Comparison of ENCODE assay signal across 9 mouse cellular contexts in genomic region chr13:64416955-64417601, GRCm38 (mm10). TPM values are rescaled to one million over a fixed set of nuclear protein-coding genes. Genes with fewer than 3 reads are reported as not detected.
DNase-seq lines count a peak whose midpoint lies in the region; ATAC-seq and TF ChIP-seq lines count a peak whose summit lies in the region.
"Had no signal": no experiment of that assay in that cellular context is flagged by ENCODE, and none has a peak within 500 bp of the region (broad histone marks: within the 10 kb centered on the region; RNA-seq: fewer than 3 reads in every experiment).

No protein-coding gene starts in this region.

- ATAC-seq in midbrain, postnatal 0 days (ENCODE audit: low FRiP score), result no peak
- ATAC-seq in midbrain, embryonic 11.5 days (ENCODE audit: low FRiP score), result no peak
- peak; percentile 94 for ATAC-seq in kidney, postnatal 0 days (replicated peaks; ENCODE audit: low FRiP score, low read depth)

- H3K27me3 ChIP-seq in midbrain, postnatal 0 days (ENCODE audit: insufficient read depth, low read length), result no peaks in the 10 kb centered on the region
- H3K27me3 ChIP-seq in midbrain, embryonic 11.5 days (ENCODE audit: control insufficient read depth, insufficient read depth, low read length), result no peaks in the 10 kb centered on the region
- no peaks in the 10 kb centered on the region for H3K27me3 ChIP-seq in kidney, postnatal 0 days (ENCODE audit: insufficient read depth, low read length)
- H3K27me3 ChIP-seq: liver, embryonic 13.5 days had no signal

- no peaks in the 10 kb centered on the region for H3K9me3 ChIP-seq in midbrain, postnatal 0 days (ENCODE audit: low read length)
- H3K9me3 ChIP-seq in midbrain, embryonic 11.5 days (ENCODE audit: control insufficient read depth, low read length), result no peaks in the 10 kb centered on the region
- H3K9me3 ChIP-seq in kidney, postnatal 0 days (replicated peaks; ENCODE audit: low read length), result no peaks in the 10 kb centered on the region
- H3K9me3 ChIP-seq: liver, embryonic 13.5 days had no signal

- DNase-seq in midbrain, postnatal 0 days (ENCODE audit: low spot score), result peak; percentile 31
- no peak for DNase-seq in midbrain, embryonic 11.5 days (ENCODE audit: low spot score, missing footprints)
- peak; percentile 74 to 75 for DNase-seq in heart, postnatal 10 days
- DNase-seq in kidney, postnatal 0 days (ENCODE audit: low spot score), result peak; percentile 60
- DNase-seq in testis, postnatal 10 days (ENCODE audit: low spot score), result peak; percentile 65
- DNase-seq in left cerebral cortex, adult 9 months (ENCODE audit: low spot score in 2 of 2), result no peak
- no peak for DNase-seq in embryo, embryonic 10 days (ENCODE audit: low spot score)
- DNase-seq: liver, embryonic 13.5 days; thymus, postnatal 36 days had no signal

- no peak overlapping the region for H3K9ac ChIP-seq in midbrain, postnatal 0 days (replicated peaks; ENCODE audit: low read length, poor library complexity, severe bottlenecking)
- H3K9ac ChIP-seq in midbrain, embryonic 11.5 days (ENCODE audit: low read length), result no peak overlapping the region
- H3K9ac ChIP-seq in kidney, postnatal 0 days (ENCODE audit: low read depth, low read length), result no peak overlapping the region
- H3K9ac ChIP-seq: liver, embryonic 13.5 days had no signal

- H3K4me1 ChIP-seq in midbrain, postnatal 0 days (ENCODE audit: insufficient read depth, low read length), result no peaks in the 10 kb centered on the region
- no peaks in the 10 kb centered on the region for H3K4me1 ChIP-seq in midbrain, embryonic 11.5 days (ENCODE audit: control insufficient read depth, insufficient read depth, low read length)
- no peaks in the 10 kb centered on the region for H3K4me1 ChIP-seq in kidney, postnatal 0 days (replicated peaks; ENCODE audit: insufficient read depth, low read length)

- H3K27ac ChIP-seq in midbrain, postnatal 0 days (ENCODE audit: low read depth, low read length), result no peak overlapping the region
- H3K27ac ChIP-seq in midbrain, embryonic 11.5 days (ENCODE audit: low read depth, low read length), result no peak overlapping the region
- H3K27ac ChIP-seq in kidney, postnatal 0 days, result peak overlapping the region; percentile 76
- H3K27ac ChIP-seq: liver, embryonic 13.5 days had no signal

- 73% methylated on average over 5 of the region's 5 CpGs for WGBS in midbrain, postnatal 0 days
- 70% methylated on average over 5 of the region's 5 CpGs for WGBS in midbrain, embryonic 11.5 days
- WGBS in kidney, postnatal 0 days, result 13% methylated on average over 5 of the region's 5 CpGs

- TF ChIP-seq CTCF in midbrain, postnatal 0 days (IDR thresholded peaks at IDR 0.05), result no peak
- TF ChIP-seq CTCF in kidney, postnatal 0 days (IDR thresholded peaks at IDR 0.05; ENCODE audit: low read depth), result no peak

- intact Hi-C loops in heart, postnatal 10 days (cut with DNase I), result no loop called here

- no peaks in the 10 kb centered on the region for H3K36me3 ChIP-seq in midbrain, postnatal 0 days (ENCODE audit: insufficient read depth, low read length)
- no peaks in the 10 kb centered on the region for H3K36me3 ChIP-seq in midbrain, embryonic 11.5 days (ENCODE audit: control insufficient read depth, insufficient read depth, low read length)
- H3K36me3 ChIP-seq in kidney, postnatal 0 days (ENCODE audit: insufficient read depth, low read length), result no peaks in the 10 kb centered on the region
- H3K36me3 ChIP-seq: liver, embryonic 13.5 days had no signal

- no peak overlapping the region for H3K4me3 ChIP-seq in midbrain, postnatal 0 days (ENCODE audit: low read depth, low read length)
- H3K4me3 ChIP-seq in midbrain, embryonic 11.5 days (ENCODE audit: low read depth, low read length), result no peak overlapping the region
- no peak overlapping the region for H3K4me3 ChIP-seq in kidney, postnatal 0 days (replicated peaks; ENCODE audit: low read depth, low read length)
- H3K4me3 ChIP-seq: liver, embryonic 13.5 days had no signal

- no peak overlapping the region for H3K4me2 ChIP-seq in midbrain, postnatal 0 days (ENCODE audit: low read depth, low read length, poor library complexity, severe bottlenecking)
- no peak overlapping the region for H3K4me2 ChIP-seq in midbrain, embryonic 11.5 days
- no peak overlapping the region for H3K4me2 ChIP-seq in kidney, postnatal 0 days (ENCODE audit: low read length)
- H3K4me2 ChIP-seq: liver, embryonic 13.5 days had no signal

RNA-seq across cellular contexts. Expression of gene Cdk20, which starts 15.0 kb away (rescaled TPM):
- 30.0 and 34.2 TPM in 2 replicates for total RNA-seq in midbrain, postnatal 0 days (2014; rRNA removed)
- polyA plus RNA-seq in midbrain, postnatal 0 days (2015; fragmentation: Nextera tagmentation; extraction: Ambion mirVana), result 25.5 and 26.6 TPM in 2 replicates
- 7.1 and 8.6 TPM in 2 replicates for polyA plus RNA-seq in midbrain, embryonic 11.5 days (2014; fragmentation: Nextera tagmentation; extraction: Ambion mirVana)
- total RNA-seq in heart, postnatal 10 days (2021), result 1 to 10 TPM; 3.3 TPM
- polyA plus RNA-seq in kidney, postnatal 0 days (2015; fragmentation: Nextera tagmentation; extraction: Ambion mirVana), result 6.6 and 8.1 TPM in 2 replicates

RNA-seq across cellular contexts. Expression of gene Ctsl, which starts 46.4 kb away (rescaled TPM):
- 185 and 214 TPM in 2 replicates for total RNA-seq in midbrain, postnatal 0 days (2014; rRNA removed)
- polyA plus RNA-seq in midbrain, postnatal 0 days (2015; fragmentation: Nextera tagmentation; extraction: Ambion mirVana), result 174 and 196 TPM in 2 replicates
- polyA plus RNA-seq in midbrain, embryonic 11.5 days (2014; fragmentation: Nextera tagmentation; extraction: Ambion mirVana), result 142 and 147 TPM in 2 replicates
- 100 to 1,000 TPM; 246 to 281 TPM for total RNA-seq in heart, postnatal 10 days (2021)
- polyA plus RNA-seq in kidney, postnatal 0 days (2015; fragmentation: Nextera tagmentation; extraction: Ambion mirVana), result 482 and 514 TPM in 2 replicates

Comparison
In these comparisons a context has a peak if more than half of its experiments do, and no peak if none do; other contexts are left out.
1. DNase-seq: peak in midbrain, postnatal 0 days (single experiment), heart, postnatal 10 days (2 of 2), kidney, postnatal 0 days (single experiment) and testis, postnatal 10 days (single experiment); none in midbrain, embryonic 11.5 days (single experiment), left cerebral cortex, adult 9 months (0 of 2) and embryo, embryonic 10 days (single experiment).